Mouse (Mus musculus) liver, embryonic 12.5 days (tissue): Measurements from ENCODE around the gene Nubp2. TPM values are rescaled to one million over a fixed set of nuclear protein-coding genes. Genes with fewer than 3 reads are reported as not detected.

Experiments used
- ATAC-seq: fragments of 200-750 bp; cut with Nextera tagmentation; 2 replicates; pipeline ENCODE4 v1.8.0; 2017; ENCODE audit warnings: moderate number of reproducible peaks, mild to moderate bottlenecking, moderate library complexity
- H3K27ac ChIP-seq: fragments of 300-500 bp; sonication (generic); 2 replicates; pipeline ENCODE4 v1.5.1; 2016; ENCODE audit warnings: mild to moderate bottlenecking
- H3K27me3 ChIP-seq: fragments of 300-500 bp; sonication (generic); replicated peaks from 2 replicates; pipeline ENCODE4 v1.6.1; 2016; ENCODE audit warnings: mild to moderate bottlenecking, moderate library complexity
- H3K36me3 ChIP-seq: fragments of 300-500 bp; sonication (generic); 2 replicates; pipeline ENCODE4 v1.6.1; 2016; ENCODE audit warnings: mild to moderate bottlenecking, moderate library complexity
- H3K4me1 ChIP-seq: fragments of 300-500 bp; sonication (generic); 2 replicates; pipeline ENCODE4 v1.6.1; 2016
- H3K4me2 ChIP-seq: fragments of 300-500 bp; sonication (generic); 2 replicates; pipeline ENCODE4 v1.6.1; 2016; ENCODE audit warnings: mild to moderate bottlenecking, moderate library complexity
- H3K4me3 ChIP-seq: fragments of 300-500 bp; sonication (generic); 2 replicates; pipeline ENCODE4 v1.5.1; 2016; ENCODE audit warnings: mild to moderate bottlenecking, moderate library complexity
- H3K9ac ChIP-seq: fragments of 300-500 bp; sonication (generic); 2 replicates; pipeline ENCODE4 v1.6.1; 2016; ENCODE audit warnings: mild to moderate bottlenecking, moderate library complexity
- H3K9me3 ChIP-seq: fragments of 300-500 bp; sonication (generic); replicated peaks from 2 replicates; pipeline ENCODE4 v1.6.1; 2016; ENCODE audit warnings: mild to moderate bottlenecking, moderate library complexity
- WGBS: fragments of 180-500 bp; shearing (Covaris S2); methylation state at CpG from one replicate; pipeline ENCODE4 v1.1.7; 2016; ENCODE audit not compliant: insufficient replicate concordance; 5-methylcytosine and 5-hydroxymethylcytosine counted together
- polyA plus RNA-seq: library from polyadenylated mRNA; unstranded; fragments of >200 nt; fragmentation: Nextera tagmentation; extraction: Ambion mirVana; gene quantifications from 2 replicates; pipeline ENCODE4 v1.2.1, GENCODE M21; 2016

Nubp2 gene
- polyA plus RNA-seq, 1 experiment from 2014 or later, result 108 TPM

- H3K4me2 ChIP-seq, result peak overlapping the region; percentile 27
- no peak overlapping the region for H3K4me3 ChIP-seq
- WGBS, result 58% methylated on average over 10 of the region's 10 CpGs
- peak; percentile 50 for ATAC-seq
- H3K4me1 ChIP-seq, result peaks cover 12% of the 10 kb centered on the region; the same call in 1 of the 2 replicates
- H3K9ac ChIP-seq, result peak overlapping the region; percentile 15
- no peaks in the 10 kb centered on the region; the same call in 1 of the 2 replicates for H3K27me3 ChIP-seq
- H3K27ac ChIP-seq, result peak overlapping the region; percentile 69
- H3K9me3 ChIP-seq, result no peaks in the 10 kb centered on the region
- peaks cover 22% of the 10 kb centered on the region for H3K36me3 ChIP-seq
Observed at GRCm38 (mm10) chr17:24877336-24878116, 8.6 kb downstream of the Nubp2 start.

GRCm38 (mm10) chr17:24874989-24875388 lies 11.2 kb downstream of the Nubp2 start:
- no peaks in the 10 kb centered on the region for H3K9me3 ChIP-seq
- H3K27ac ChIP-seq, result no peak overlapping the region
- H3K36me3 ChIP-seq, result no peaks in the 10 kb centered on the region
- H3K27me3 ChIP-seq, result peaks cover 4% of the 10 kb centered on the region; the same call in 1 of the 2 replicates
- 0 out of 2 replicates have a peak, but pooled peaks have one; percentile 18 for ATAC-seq
- H3K9ac ChIP-seq, result no peak overlapping the region
- no peak overlapping the region for H3K4me2 ChIP-seq
- 68% methylated on average over 8 of the region's 8 CpGs for WGBS
- H3K4me3 ChIP-seq, result no peak overlapping the region
- H3K4me1 ChIP-seq, result peaks cover 12% of the 10 kb centered on the region; the same call in 1 of the 2 replicates

GRCm38 (mm10) chr17:24874405-24874745 lies 11.8 kb downstream of the Nubp2 start:
- no peaks in the 10 kb centered on the region for H3K9me3 ChIP-seq
- WGBS, result 35% methylated on average over 1 of the region's 1 CpGs
- H3K4me2 ChIP-seq, result no peak overlapping the region
- no peak overlapping the region for H3K27ac ChIP-seq
- ATAC-seq, result no peak
- H3K9ac ChIP-seq, result no peak overlapping the region
- peaks cover 12% of the 10 kb centered on the region; the same call in 1 of the 2 replicates for H3K4me1 ChIP-seq
- no peaks in the 10 kb centered on the region for H3K36me3 ChIP-seq
- no peak overlapping the region for H3K4me3 ChIP-seq
- H3K27me3 ChIP-seq, result peaks cover 4% of the 10 kb centered on the region; the same call in 1 of the 2 replicates

GRCm38 (mm10) chr17:24873695-24874404 lies 12.3 kb downstream of the Nubp2 start:
- Histone ChIP-seq H3K9me3 (no peaks in the 10 kb centered on the region), H3K4me2 (no peak overlapping the region), H3K27me3 (peaks cover 4% of the 10 kb centered on the region; the same call in 1 of the 2 replicates), H3K4me1 (peaks cover 12% of the 10 kb centered on the region; the same call in 1 of the 2 replicates), H3K36me3 (no peaks in the 10 kb centered on the region), H3K9ac (no peak overlapping the region), H3K27ac (no peak overlapping the region), H3K4me3 (no peak overlapping the region)
- ATAC-seq, result no peak
- WGBS, result 37% methylated on average over 4 of the region's 4 CpGs

GRCm38 (mm10) chr17:24867914-24868313 lies 18.2 kb downstream of the Nubp2 start:
- no peak overlapping the region for H3K9ac ChIP-seq
- 86% methylated on average over 10 of the region's 10 CpGs for WGBS

GRCm38 (mm10) chr17:24865776-24866175 lies 20.4 kb downstream of the Nubp2 start, which contains the start of gene Igfals:
Igfals (plus strand) TSS chr17:24865997.
- WGBS, result 77% methylated on average over 8 of the region's 8 CpGs
- Histone ChIP-seq H3K27ac (no peak within 1 kb of the TSS), H3K9me3 (no peaks in the 10 kb centered on the region), H3K9ac (no peak within 1 kb of the TSS), H3K4me3 (no peak within 1 kb of the TSS), H3K27me3 (no peaks in the 10 kb centered on the region), H3K4me2 (no peak within 1 kb of the TSS), H3K4me1 (no peaks in the 10 kb centered on the region), H3K36me3 (peaks cover 55% of the 10 kb centered on the region)
- no peak for ATAC-seq

More at GRCm38 (mm10) chr17:24867914-24868313, 18.2 kb downstream of the Nubp2 start:
- no peaks in the 10 kb centered on the region for H3K9me3 ChIP-seq
- 0 out of 2 replicates have a peak, but pooled peaks cover 4% of the 10 kb centered on the region for H3K27me3 ChIP-seq
- H3K4me2 ChIP-seq, result no peak overlapping the region
- H3K4me3 ChIP-seq, result no peak overlapping the region
- peaks cover 34% of the 10 kb centered on the region for H3K36me3 ChIP-seq
- H3K27ac ChIP-seq, result no peak overlapping the region
- no peak for ATAC-seq
- H3K4me1 ChIP-seq, result no peaks in the 10 kb centered on the region

- H3K4me2 ChIP-seq, result no peak overlapping the region
- H3K27ac ChIP-seq, result no peak overlapping the region
- no peaks in the 10 kb centered on the region for H3K27me3 ChIP-seq
- peaks cover 83% of the 10 kb centered on the region for H3K36me3 ChIP-seq
- no peaks in the 10 kb centered on the region for H3K9me3 ChIP-seq
- 79% methylated on average over 3 of the region's 3 CpGs for WGBS
- peaks cover 35% of the 10 kb centered on the region for H3K4me1 ChIP-seq
- no peak for ATAC-seq
- H3K4me3 ChIP-seq, result no peak overlapping the region
- no peak overlapping the region for H3K9ac ChIP-seq
Observed at GRCm38 (mm10) chr17:24861785-24862184, 24.4 kb downstream of the Nubp2 start.

GRCm38 (mm10) chr17:24860076-24860475 lies 26.1 kb downstream of the Nubp2 start:
- 91% methylated on average over 8 of the region's 8 CpGs for WGBS
- Histone ChIP-seq H3K4me3 (no peak overlapping the region), H3K9me3 (no peaks in the 10 kb centered on the region), H3K27me3 (no peaks in the 10 kb centered on the region), H3K9ac (peak overlapping the region; percentile 25), H3K4me1 (peaks cover 40% of the 10 kb centered on the region), H3K36me3 (peaks cover 89% of the 10 kb centered on the region), H3K4me2 (peak overlapping the region; percentile 23; the same call in 1 of the 2 replicates), H3K27ac (peak overlapping the region; percentile 80)
- ATAC-seq, result peak; percentile 73

- WGBS, result 53% methylated on average over 6 of the region's 6 CpGs
- peak; percentile 92 for ATAC-seq
- Histone ChIP-seq H3K9me3 (no peaks in the 10 kb centered on the region), H3K9ac (peak overlapping the region; percentile 13; the same call in 1 of the 2 replicates), H3K36me3 (peaks cover 89% of the 10 kb centered on the region), H3K27ac (peak overlapping the region; percentile 80), H3K4me3 (no peak overlapping the region), H3K4me2 (peak overlapping the region; percentile 35), H3K4me1 (peaks cover 40% of the 10 kb centered on the region), H3K27me3 (no peaks in the 10 kb centered on the region)
Observed at GRCm38 (mm10) chr17:24858967-24859366, 27.2 kb downstream of the Nubp2 start.

- 73% methylated on average over 8 of the region's 8 CpGs for WGBS
- Histone ChIP-seq H3K27ac (peak overlapping the region; percentile 80), H3K9ac (no peak overlapping the region), H3K4me3 (no peak overlapping the region), H3K4me1 (peaks cover 40% of the 10 kb centered on the region), H3K36me3 (peaks cover 91% of the 10 kb centered on the region), H3K9me3 (no peaks in the 10 kb centered on the region), H3K27me3 (no peaks in the 10 kb centered on the region), H3K4me2 (peak overlapping the region; percentile 35)
- no peak for ATAC-seq
Observed at GRCm38 (mm10) chr17:24857831-24858470, 28.2 kb downstream of the Nubp2 start.

GRCm38 (mm10) chr17:24856589-24856988 lies 29.6 kb downstream of the Nubp2 start:
- H3K4me1 ChIP-seq, result peaks cover 46% of the 10 kb centered on the region
- H3K27ac ChIP-seq, result no peak overlapping the region; the same call in 1 of the 2 replicates
- 0 out of 2 replicates have a peak, but pooled peaks cover 3% of the 10 kb centered on the region for H3K27me3 ChIP-seq
- no peaks in the 10 kb centered on the region for H3K9me3 ChIP-seq
- H3K9ac ChIP-seq, result no peak overlapping the region
- peaks cover 84% of the 10 kb centered on the region for H3K36me3 ChIP-seq
- H3K4me3 ChIP-seq, result no peak overlapping the region
- no peak overlapping the region for H3K4me2 ChIP-seq
- WGBS, result 90% methylated on average over 13 of the region's 13 CpGs
- no peak for ATAC-seq
